Mouse (Mus musculus) kidney, postnatal 0 days (tissue): Measurements from ENCODE around the gene Tbck. TPM values are rescaled to one million over a fixed set of nuclear protein-coding genes. Genes with fewer than 3 reads are reported as not detected.

Source experiments
- ATAC-seq: fragments of 200-750 bp; cut with Nextera tagmentation; replicated peaks from 2 replicates; pipeline ENCODE4 v1.8.0; 2017; ENCODE audit warnings: low read depth, moderate number of reproducible peaks, moderate TSS enrichment, moderate library complexity; ENCODE audit not compliant: low FRiP score
- DNase-seq: peaks from one replicate; pipeline ENCODE4 v3.0.0-alpha.2; 2016; ENCODE audit warnings: low spot score
- H3K27ac ChIP-seq: fragments of 300-500 bp; sonication (generic); 2 replicates; pipeline ENCODE4 v1.5.1; 2014; ENCODE audit warnings: mild to moderate bottlenecking
- H3K27me3 ChIP-seq: fragments of 300-500 bp; sonication (generic); 2 replicates; pipeline ENCODE4 v1.6.1; 2014; ENCODE audit warnings: low read length, mixed read lengths; ENCODE audit not compliant: insufficient read depth
- H3K36me3 ChIP-seq: fragments of 300-500 bp; sonication (generic); 2 replicates; pipeline ENCODE4 v1.6.1; 2014; ENCODE audit warnings: low read length, mixed read lengths; ENCODE audit not compliant: insufficient read depth
- H3K4me1 ChIP-seq: fragments of 300-500 bp; sonication (generic); replicated peaks from 2 replicates; pipeline ENCODE4 v1.6.1; 2014; ENCODE audit warnings: antibody characterized with exemption, low read length, mixed read lengths; ENCODE audit not compliant: insufficient read depth
- H3K4me2 ChIP-seq: fragments of 300-500 bp; sonication (generic); 2 replicates; pipeline ENCODE4 v1.6.1; 2014; ENCODE audit warnings: mild to moderate bottlenecking, low read length, moderate library complexity, mixed read lengths
- H3K4me3 ChIP-seq: fragments of 300-500 bp; sonication (generic); replicated peaks from 2 replicates; pipeline ENCODE4 v1.5.1; 2014; ENCODE audit warnings: low read depth, low read length
- H3K9ac ChIP-seq: fragments of 300-500 bp; sonication (generic); 2 replicates; pipeline ENCODE4 v1.6.1; 2014; ENCODE audit warnings: low read depth, low read length
- H3K9me3 ChIP-seq: fragments of 300-500 bp; sonication (generic); replicated peaks from 2 replicates; pipeline ENCODE4 v1.6.1; 2016; ENCODE audit warnings: low read length, inconsistent platforms, mixed read lengths
- CTCF ChIP-seq: IDR thresholded peaks from 2 replicates; pipeline ENCODE4 v1.5.1; 2016; ENCODE audit warnings: antibody characterized with exemption, low read depth, mild to moderate bottlenecking, moderate library complexity
- WGBS: fragments of 180-500 bp; shearing (Covaris S2); extraction: QIAGEN DNeasy Blood & Tissue Kit; methylation state at CpG from one replicate; pipeline ENCODE4 v1.1.7; 2014; 5-methylcytosine and 5-hydroxymethylcytosine counted together
- polyA plus RNA-seq: library from polyadenylated mRNA; unstranded; fragments of >200 nt; fragmentation: Nextera tagmentation; extraction: Ambion mirVana; gene quantifications from 2 replicates; pipeline ENCODE4 v1.2.1, GENCODE M21; 2015

Gene Tbck
- polyA plus RNA-seq, 1 experiment from 2014 or later = 19.6 TPM

- TF ChIP-seq CTCF = no peak
- Histone ChIP-seq H3K9ac (no peak overlapping the region), H3K4me1 (no peaks in the 10 kb centered on the region), H3K27ac (no peak overlapping the region), H3K27me3 (no peaks in the 10 kb centered on the region), H3K36me3 (no peaks in the 10 kb centered on the region), H3K4me3 (no peak overlapping the region), H3K4me2 (no peak overlapping the region), H3K9me3 (no peaks in the 10 kb centered on the region)
- 80% methylated on average over 3 of the region's 3 CpGs for WGBS
- ATAC-seq (no peak), DNase-seq (no peak)
Observed at GRCm38 (mm10) chr3:132651776-132652175, 32.2 kb upstream of the Tbck start.

GRCm38 (mm10) chr3:132653959-132654358 is 30.0 kb upstream of the Tbck start:
- 90% methylated on average over 7 of the region's 7 CpGs for WGBS
- H3K4me2 ChIP-seq = no peak overlapping the region
- H3K4me1 ChIP-seq = no peaks in the 10 kb centered on the region
- H3K27me3 ChIP-seq = no peaks in the 10 kb centered on the region
- no peak for TF ChIP-seq CTCF
- H3K9me3 ChIP-seq = no peaks in the 10 kb centered on the region
- no peak for ATAC-seq
- H3K9ac ChIP-seq = no peak overlapping the region
- H3K36me3 ChIP-seq = peaks cover 1% of the 10 kb centered on the region; the same call in 1 of the 2 replicates
- no peak for DNase-seq
- H3K27ac ChIP-seq = no peak overlapping the region
- no peak overlapping the region for H3K4me3 ChIP-seq

- H3K27ac ChIP-seq = peak overlapping the region; percentile 33; the same call in 1 of the 2 replicates
- H3K36me3 ChIP-seq = peaks cover 16% of the 10 kb centered on the region; the same call in 1 of the 2 replicates
- H3K27me3 ChIP-seq = no peaks in the 10 kb centered on the region
- no peak overlapping the region for H3K4me3 ChIP-seq
- no peaks in the 10 kb centered on the region for H3K9me3 ChIP-seq
- no peaks in the 10 kb centered on the region for H3K4me1 ChIP-seq
- 68% methylated on average over 2 of the region's 2 CpGs for WGBS
- no peak overlapping the region for H3K4me2 ChIP-seq
- ATAC-seq (peak; percentile 87), DNase-seq (peak; percentile 10)
- no peak overlapping the region for H3K9ac ChIP-seq
- TF ChIP-seq CTCF = no peak
Observed at GRCm38 (mm10) chr3:132655955-132656354, 28.0 kb upstream of the Tbck start.

GRCm38 (mm10) chr3:132677494-132677893 is 6.5 kb upstream of the Tbck start:
- Histone ChIP-seq H3K4me3 (no peak overlapping the region), H3K9me3 (no peaks in the 10 kb centered on the region), H3K27ac (no peak overlapping the region), H3K27me3 (no peaks in the 10 kb centered on the region), H3K4me1 (0 out of 2 replicates have a peak, but pooled peaks cover under 1% of the 10 kb centered on the region), H3K9ac (no peak overlapping the region), H3K4me2 (no peak overlapping the region), H3K36me3 (peaks cover 11% of the 10 kb centered on the region)
- no peak for DNase-seq
- no peak for ATAC-seq
- no peak for TF ChIP-seq CTCF
- WGBS = 83% methylated on average over 2 of the region's 2 CpGs

- peak within 1 kb of the TSS; percentile 92 for H3K4me3 ChIP-seq
- peak within 1 kb of the TSS; percentile 92 for H3K27ac ChIP-seq
- DNase-seq (no peak), ATAC-seq (no peak)
- 2% methylated on average over 27 of the region's 27 CpGs for WGBS
- no peaks in the 10 kb centered on the region for H3K9me3 ChIP-seq
- H3K4me1 ChIP-seq = peaks cover 8% of the 10 kb centered on the region; the same call in 1 of the 2 replicates
- H3K36me3 ChIP-seq = peaks cover 6% of the 10 kb centered on the region; the same call in 1 of the 2 replicates
- peak within 1 kb of the TSS; percentile 66 for H3K4me2 ChIP-seq
- no peak for TF ChIP-seq CTCF
- no peaks in the 10 kb centered on the region for H3K27me3 ChIP-seq
- peak within 1 kb of the TSS; percentile 78 for H3K9ac ChIP-seq
Observed at GRCm38 (mm10) chr3:132684231-132684928, 436 bp downstream of the Tbck start, which contains the start of gene Aimp1. Gene Aimp1, minus strand, starts transcription at chr3:132684370.

GRCm38 (mm10) chr3:132701368-132701767 is 17.4 kb downstream of the Tbck start:
- no peaks in the 10 kb centered on the region for H3K36me3 ChIP-seq
- DNase-seq (peak; percentile 65), ATAC-seq (no peak)

More at GRCm38 (mm10) chr3:132701368-132701767, 17.4 kb downstream of the Tbck start:
- Histone ChIP-seq H3K4me3 (no peak overlapping the region), H3K27me3 (no peaks in the 10 kb centered on the region), H3K9ac (no peak overlapping the region), H3K4me1 (no peaks in the 10 kb centered on the region), H3K4me2 (no peak overlapping the region), H3K9me3 (no peaks in the 10 kb centered on the region), H3K27ac (no peak overlapping the region)
- peak; percentile 88 for TF ChIP-seq CTCF
- WGBS = 68% methylated on average over 3 of the region's 3 CpGs
